Mouse (Mus musculus): ENCODE measurements around the gene Epn1. TPM values are rescaled to one million over a fixed set of nuclear protein-coding genes. Genes with fewer than 3 reads are reported as not detected.
A peak's percentile ranks its signal among the peaks of the same experiment; 100 is the strongest.

Gene Epn1
- polyA plus RNA-seq, 1 experiment: 68.8 TPM

GRCm38 (mm10) chr7:5047313-5047712 lies 32.7 kb upstream of the Epn1 start:
- Histone ChIP-seq H3K9ac (ENCODE audit: low read depth, poor library complexity, severe bottlenecking) (no peak overlapping the region), H3K4me1 (ENCODE audit: control insufficient read depth, insufficient read depth, low read length) (peaks cover 1% of the 10 kb centered on the region), H3K27me3 (ENCODE audit: control insufficient read depth, insufficient read depth, low read length, poor library complexity, severe bottlenecking) (no peaks in the 10 kb centered on the region), H3K4me3 (ENCODE audit: low read depth, low read length) (no peak overlapping the region), H3K36me3 (ENCODE audit: control insufficient read depth, insufficient read depth, low read length, poor library complexity, severe bottlenecking) (no peaks in the 10 kb centered on the region), H3K9me3 (replicated peaks; ENCODE audit: control insufficient read depth, insufficient read depth, low read length, poor library complexity, severe bottlenecking) (no peaks in the 10 kb centered on the region), H3K27ac (ENCODE audit: insufficient read depth, low read length) (no peak overlapping the region)
- TF ChIP-seq CTCF (IDR thresholded peaks at IDR 0.05; ENCODE audit: low read depth, low read length): no peak
- TF ChIP-seq EP300 (IDR thresholded peaks at IDR 0.05; ENCODE audit: insufficient read depth, low read depth, low read length): no peak
- no peak for TF ChIP-seq POLR2A (IDR thresholded peaks at IDR 0.05; ENCODE audit: insufficient read depth, low read length)

- no peaks in the 10 kb centered on the region for H3K36me3 ChIP-seq (ENCODE audit: control insufficient read depth, insufficient read depth, low read length, poor library complexity, severe bottlenecking)
- H3K4me3 ChIP-seq (ENCODE audit: low read depth, low read length): peak within 1 kb of the TSS; percentile 75
- H3K9ac ChIP-seq (ENCODE audit: low read depth, poor library complexity, severe bottlenecking): peak within 1 kb of the TSS; percentile 79
- H3K9me3 ChIP-seq (replicated peaks; ENCODE audit: control insufficient read depth, insufficient read depth, low read length, poor library complexity, severe bottlenecking): no peaks in the 10 kb centered on the region
- TF ChIP-seq EP300 (IDR thresholded peaks at IDR 0.05; ENCODE audit: insufficient read depth, low read depth, low read length) (no peak), POLR2A (IDR thresholded peaks at IDR 0.05; ENCODE audit: insufficient read depth, low read length) (no peak), CTCF (IDR thresholded peaks at IDR 0.05; ENCODE audit: low read depth, low read length) (no peak)
- H3K27me3 ChIP-seq (ENCODE audit: control insufficient read depth, insufficient read depth, low read length, poor library complexity, severe bottlenecking): no peaks in the 10 kb centered on the region
- peaks cover 3% of the 10 kb centered on the region for H3K4me1 ChIP-seq (ENCODE audit: control insufficient read depth, insufficient read depth, low read length)
- no peak within 1 kb of the TSS for H3K27ac ChIP-seq (ENCODE audit: insufficient read depth, low read length)
Observed at GRCm38 (mm10) chr7:5051193-5052192, 28.5 kb upstream of the Epn1 start, which contains the start of gene Zfp580. Gene Zfp580, plus strand, starts transcription at chr7:5051538.

GRCm38 (mm10) chr7:5052438-5052837 lies 27.6 kb upstream of the Epn1 start:
- peak overlapping the region; percentile 63 for H3K4me3 ChIP-seq (ENCODE audit: low read depth, low read length)
- no peaks in the 10 kb centered on the region for H3K9me3 ChIP-seq (replicated peaks; ENCODE audit: control insufficient read depth, insufficient read depth, low read length, poor library complexity, severe bottlenecking)
- H3K27ac ChIP-seq (ENCODE audit: insufficient read depth, low read length): no peak overlapping the region
- no peak for TF ChIP-seq EP300 (IDR thresholded peaks at IDR 0.05; ENCODE audit: insufficient read depth, low read depth, low read length)
- no peak for TF ChIP-seq POLR2A (IDR thresholded peaks at IDR 0.05; ENCODE audit: insufficient read depth, low read length)
- no peak for TF ChIP-seq CTCF (IDR thresholded peaks at IDR 0.05; ENCODE audit: low read depth, low read length)
- H3K36me3 ChIP-seq (ENCODE audit: control insufficient read depth, insufficient read depth, low read length, poor library complexity, severe bottlenecking): no peaks in the 10 kb centered on the region
- H3K4me1 ChIP-seq (ENCODE audit: control insufficient read depth, insufficient read depth, low read length): peaks cover 5% of the 10 kb centered on the region
- H3K9ac ChIP-seq (ENCODE audit: low read depth, poor library complexity, severe bottlenecking): peak overlapping the region; percentile 79
- no peaks in the 10 kb centered on the region for H3K27me3 ChIP-seq (ENCODE audit: control insufficient read depth, insufficient read depth, low read length, poor library complexity, severe bottlenecking)

GRCm38 (mm10) chr7:5052931-5053343 lies 27.1 kb upstream of the Epn1 start:
- no peaks in the 10 kb centered on the region for H3K27me3 ChIP-seq (ENCODE audit: control insufficient read depth, insufficient read depth, low read length, poor library complexity, severe bottlenecking)
- H3K36me3 ChIP-seq (ENCODE audit: control insufficient read depth, insufficient read depth, low read length, poor library complexity, severe bottlenecking): no peaks in the 10 kb centered on the region
- H3K4me1 ChIP-seq (ENCODE audit: control insufficient read depth, insufficient read depth, low read length): peaks cover 5% of the 10 kb centered on the region
- peak overlapping the region; percentile 63 for H3K4me3 ChIP-seq (ENCODE audit: low read depth, low read length)
- no peaks in the 10 kb centered on the region for H3K9me3 ChIP-seq (replicated peaks; ENCODE audit: control insufficient read depth, insufficient read depth, low read length, poor library complexity, severe bottlenecking)
- peak overlapping the region; percentile 79 for H3K9ac ChIP-seq (ENCODE audit: low read depth, poor library complexity, severe bottlenecking)
- H3K27ac ChIP-seq (ENCODE audit: insufficient read depth, low read length): no peak overlapping the region
- TF ChIP-seq EP300 (IDR thresholded peaks at IDR 0.05; ENCODE audit: insufficient read depth, low read depth, low read length) (no peak), POLR2A (IDR thresholded peaks at IDR 0.05; ENCODE audit: insufficient read depth, low read length) (no peak), CTCF (IDR thresholded peaks at IDR 0.05; ENCODE audit: low read depth, low read length) (no peak)

GRCm38 (mm10) chr7:5053456-5054179 lies 26.4 kb upstream of the Epn1 start:
- no peaks in the 10 kb centered on the region for H3K27me3 ChIP-seq (ENCODE audit: control insufficient read depth, insufficient read depth, low read length, poor library complexity, severe bottlenecking)
- H3K4me3 ChIP-seq (ENCODE audit: low read depth, low read length): peak overlapping the region; percentile 63
- no peaks in the 10 kb centered on the region for H3K36me3 ChIP-seq (ENCODE audit: control insufficient read depth, insufficient read depth, low read length, poor library complexity, severe bottlenecking)
- TF ChIP-seq POLR2A (IDR thresholded peaks at IDR 0.05; ENCODE audit: insufficient read depth, low read length): no peak
- no peak for TF ChIP-seq EP300 (IDR thresholded peaks at IDR 0.05; ENCODE audit: insufficient read depth, low read depth, low read length)
- TF ChIP-seq CTCF (IDR thresholded peaks at IDR 0.05; ENCODE audit: low read depth, low read length): no peak
- no peaks in the 10 kb centered on the region for H3K9me3 ChIP-seq (replicated peaks; ENCODE audit: control insufficient read depth, insufficient read depth, low read length, poor library complexity, severe bottlenecking)
- peaks cover 5% of the 10 kb centered on the region for H3K4me1 ChIP-seq (ENCODE audit: control insufficient read depth, insufficient read depth, low read length)
- H3K9ac ChIP-seq (ENCODE audit: low read depth, poor library complexity, severe bottlenecking): peak overlapping the region; percentile 79
- H3K27ac ChIP-seq (ENCODE audit: insufficient read depth, low read length): no peak overlapping the region

Data from ES-Bruce4 (cell line).